Mouse (Mus musculus): ENCODE measurements around the gene Chp2. TPM values are rescaled to one million over a fixed set of nuclear protein-coding genes. Genes with fewer than 3 reads are reported as not detected.
"Not testable (repeated sequence)": the region's sequence is repeated elsewhere in the genome, so short reads cannot be mapped to it uniquely, and the experiment has no call there.

Chp2 gene
- total and polyA plus RNA-seq, 3 experiments, result not detected

- in situ Hi-C loops (cut with MboI; ENCODE audit: low pct_ligation_motif_present, low pct_unique_long_range_greater_than_20kb, low sequenced_read_pairs), result no loop called here
- Histone ChIP-seq H3K9me3 (replicated peaks; ENCODE audit: low read length) (no peaks in the 10 kb centered on the region), H3K9ac (ENCODE audit: insufficient read depth, low read depth) (no peak overlapping the region), H3K36me3 (replicated peaks in 1 of 2; ENCODE audit: control insufficient read depth in 1 of 2, insufficient read depth in 1 of 2, low read length in 1 of 2) (no peaks in the 10 kb centered on the region), H3K27me3 (replicated peaks) (no peaks in the 10 kb centered on the region), H3K79me2 (replicated peaks; ENCODE audit: control insufficient read depth, extremely low read depth, insufficient read depth, poor library complexity, severe bottlenecking) (no peaks in the 10 kb centered on the region), H3K27ac (ENCODE audit: insufficient read depth, low read depth) (no peak overlapping the region), H3K4me1 (ENCODE audit: control insufficient read depth in 1 of 2, insufficient read depth in 2 of 2) (peaks cover 14 to 47% of the 10 kb centered on the region in 2 experiments; a peak in 3 of 4 replicates), H3K4me3 (replicated peaks in 1 of 3; ENCODE audit: low read depth in 2 of 3, low read length in 2 of 3, poor library complexity in 1 of 3) (no peak overlapping the region), H3K4me2 (ENCODE audit: insufficient read depth, low read depth, poor library complexity, severe bottlenecking) (no peak overlapping the region)
- DNase-seq (ENCODE audit: extremely low read depth), result peak; percentile 71
- TF ChIP-seq ZNF384 (IDR thresholded peaks at IDR 0.05; ENCODE audit: low read depth, low read length) (no peak), RAD21 (IDR thresholded peaks at IDR 0.05; ENCODE audit: low read depth, low read length) (peak; percentile 57), MAX (IDR thresholded peaks at IDR 0.05; ENCODE audit: low read length) (no peak), NRF1 (IDR thresholded peaks at IDR 0.05; ENCODE audit: low read depth, low read length) (no peak), JUN (IDR thresholded peaks at IDR 0.05; ENCODE audit: insufficient read depth, low read depth, low read length) (no peak), MAFK (IDR thresholded peaks at IDR 0.05; ENCODE audit: insufficient replicate concordance, low read length) (no peak), MEF2A (IDR thresholded peaks at IDR 0.05; ENCODE audit: borderline replicate concordance, low read depth, low read length) (no peak), KAT2A (IDR thresholded peaks at IDR 0.05; ENCODE audit: insufficient replicate concordance, low read length) (no peak), NELFE (IDR thresholded peaks at IDR 0.05; ENCODE audit: low read depth, low read length) (no peak), SMC3 (IDR thresholded peaks at IDR 0.05; ENCODE audit: low read depth, low read length) (peak; percentile 73), HCFC1 (IDR thresholded peaks at IDR 0.05; ENCODE audit: low read depth, low read length) (no peak), CTCF (conservative IDR thresholded peaks at IDR 0.05 in 1 of 2, IDR thresholded peaks at IDR 0.05 in 1 of 2; ENCODE audit: low read depth in 2 of 2, low read length in 2 of 2) (peak; percentile 80 to 85)
- dilution Hi-C loops (cut with MboI; ENCODE audit: extremely low pct_ligation_motif_present, extremely low pct_unique_long_range_greater_than_20kb, low sequenced_read_pairs), result no loop called here
These were observed 23.0 kb downstream of the Chp2 start for GRCm38 (mm10) chr7:122242260-122242659.

GRCm38 (mm10) chr7:122242744-122243143 lies 23.4 kb downstream of the Chp2 start:
- H3K4me2 ChIP-seq (ENCODE audit: insufficient read depth, low read depth, poor library complexity, severe bottlenecking); H3K79me2 ChIP-seq (replicated peaks; ENCODE audit: control insufficient read depth, extremely low read depth, insufficient read depth, poor library complexity, severe bottlenecking); dilution Hi-C loops (cut with MboI; ENCODE audit: extremely low pct_ligation_motif_present, extremely low pct_unique_long_range_greater_than_20kb, low sequenced_read_pairs); H3K27me3 ChIP-seq (replicated peaks); H3K4me3 ChIP-seq (replicated peaks in 1 of 3; ENCODE audit: low read depth in 2 of 3, low read length in 2 of 3, poor library complexity in 1 of 3); H3K9ac ChIP-seq (ENCODE audit: insufficient read depth, low read depth); DNase-seq (ENCODE audit: extremely low read depth); H3K27ac ChIP-seq (ENCODE audit: insufficient read depth, low read depth); H3K9me3 ChIP-seq (replicated peaks; ENCODE audit: low read length); H3K36me3 ChIP-seq (replicated peaks in 1 of 2; ENCODE audit: control insufficient read depth in 1 of 2, insufficient read depth in 1 of 2, low read length in 1 of 2); in situ Hi-C loops (cut with MboI; ENCODE audit: low pct_ligation_motif_present, low pct_unique_long_range_greater_than_20kb, low sequenced_read_pairs): not testable (repeated sequence)
- H3K4me1 ChIP-seq (ENCODE audit: control insufficient read depth in 1 of 2, insufficient read depth in 2 of 2), result peaks cover 15 to 50% of the 10 kb centered on the region in 2 experiments; a peak in 3 of 4 replicates

- no peaks in the 10 kb centered on the region for H3K79me2 ChIP-seq (replicated peaks; ENCODE audit: control insufficient read depth, extremely low read depth, insufficient read depth, poor library complexity, severe bottlenecking)
- DNase-seq (ENCODE audit: extremely low read depth), result no peak
- TF ChIP-seq MXI1 (IDR thresholded peaks at IDR 0.05; ENCODE audit: low read depth, low read length) (no peak), KAT2A (IDR thresholded peaks at IDR 0.05; ENCODE audit: insufficient replicate concordance, low read length) (no peak), PAX5 (IDR thresholded peaks at IDR 0.05; ENCODE audit: low read length) (no peak), CHD1 (IDR thresholded peaks at IDR 0.05; ENCODE audit: low read depth, low read length) (no peak), TBP (conservative IDR thresholded peaks at IDR 0.05; ENCODE audit: low read depth, low read length) (no peak), MAFK (IDR thresholded peaks at IDR 0.05; ENCODE audit: insufficient replicate concordance, low read length) (no peak), POLR2AphosphoS2 (IDR thresholded peaks at IDR 0.05; ENCODE audit: low read depth, low read length) (no peak), MAX (IDR thresholded peaks at IDR 0.05; ENCODE audit: low read length) (no peak), IRF4 (IDR thresholded peaks at IDR 0.05; ENCODE audit: low read depth, low read length) (no peak), RAD21 (IDR thresholded peaks at IDR 0.05; ENCODE audit: low read depth, low read length) (no peak), BHLHE40 (IDR thresholded peaks at IDR 0.05; ENCODE audit: low read depth, low read length) (no peak), MAZ (IDR thresholded peaks at IDR 0.05; ENCODE audit: low read depth, low read length) (no peak), ZC3H11A (IDR thresholded peaks at IDR 0.05; ENCODE audit: low read depth, low read length) (no peak), RCOR1 (conservative IDR thresholded peaks at IDR 0.05; ENCODE audit: low read depth, low read length) (no peak), ETS1 (conservative IDR thresholded peaks at IDR 0.05; ENCODE audit: low read depth, low read length) (no peak), TCF12 (IDR thresholded peaks at IDR 0.05; ENCODE audit: low read depth, low read length) (no peak)
- no peak overlapping the region for H3K27ac ChIP-seq (ENCODE audit: insufficient read depth, low read depth)
- H3K4me2 ChIP-seq (ENCODE audit: insufficient read depth, low read depth, poor library complexity, severe bottlenecking), result no peak overlapping the region
- in situ Hi-C loops (cut with MboI; ENCODE audit: low pct_ligation_motif_present, low pct_unique_long_range_greater_than_20kb, low sequenced_read_pairs), result no loop called here
- no peak overlapping the region for H3K4me3 ChIP-seq (replicated peaks in 1 of 3; ENCODE audit: low read depth in 2 of 3, low read length in 2 of 3, poor library complexity in 1 of 3)
- dilution Hi-C loops (cut with MboI; ENCODE audit: extremely low pct_ligation_motif_present, extremely low pct_unique_long_range_greater_than_20kb, low sequenced_read_pairs), result no loop called here
- H3K4me1 ChIP-seq (ENCODE audit: control insufficient read depth in 1 of 2, insufficient read depth in 2 of 2), result peaks cover 22 to 65% of the 10 kb centered on the region in 2 experiments; a peak in 3 of 4 replicates
- H3K9me3 ChIP-seq (replicated peaks; ENCODE audit: low read length), result no peaks in the 10 kb centered on the region
- no peaks in the 10 kb centered on the region for H3K36me3 ChIP-seq (replicated peaks in 1 of 2; ENCODE audit: control insufficient read depth in 1 of 2, insufficient read depth in 1 of 2, low read length in 1 of 2)
- H3K9ac ChIP-seq (ENCODE audit: insufficient read depth, low read depth), result no peak overlapping the region
- H3K27me3 ChIP-seq (replicated peaks), result no peaks in the 10 kb centered on the region
These were observed 24.9 kb downstream of the Chp2 start for GRCm38 (mm10) chr7:122244166-122244565.

Data from CH12.LX (cell line).